Mouse (Mus musculus) CH12.LX (cell line): ENCODE measurements at regions not wholly inside any gene's neighbourhood (a gene's known extent, or its start where the extent isn't known, plus 50 kb on each side); places are given as distances from the start of the nearest gene placed in this dataset.

Experiments
- DNase-seq: peaks from one replicate; pipeline ENCODE4 v3.0.0-alpha.2; 2013; ENCODE audit errors: extremely low read depth
- H3K27ac ChIP-seq: 2 replicates; pipeline ENCODE4 v1.5.1; 2012; ENCODE audit warnings: low read depth, mild to moderate bottlenecking, control low read depth, moderate library complexity; ENCODE audit not compliant: insufficient read depth
- H3K27me3 ChIP-seq: replicated peaks from 2 replicates; pipeline ENCODE3; 2012; ENCODE audit warnings: inconsistent platforms
- H3K36me3 ChIP-seq, 2 experiments: replicated peaks in 1 of 2; 2 replicates each; pipeline versions ENCODE3 to v1.6.1; 2012; ENCODE audit warnings: inconsistent platforms in 1 of 2, low read length in 1 of 2, mild to moderate bottlenecking in 1 of 2, mixed read lengths in 1 of 2, moderate library complexity in 1 of 2; ENCODE audit not compliant: control insufficient read depth in 1 of 2, insufficient read depth in 1 of 2
- H3K4me1 ChIP-seq, 2 experiments: 2 replicates each; pipeline ENCODE4 v1.6.1; 2012; ENCODE audit warnings: inconsistent platforms in 1 of 2, moderate library complexity in 1 of 2; ENCODE audit not compliant: insufficient read depth in 2 of 2, control insufficient read depth in 1 of 2
- H3K4me2 ChIP-seq: 2 replicates; pipeline ENCODE4 v1.6.1; 2012; ENCODE audit warnings: low read depth, mild to moderate bottlenecking, control low read depth; ENCODE audit not compliant: poor library complexity, insufficient read depth, severe bottlenecking
- H3K4me3 ChIP-seq, 3 experiments: fragments of 150-350 bp in 1 of 3; sonication (generic) in 1 of 3; replicated peaks in 1 of 3; 2 replicates each; pipeline versions ENCODE3 to v1.5.1; 2011 to 2012; ENCODE audit warnings: low read depth in 2 of 3, low read length in 2 of 3, mild to moderate bottlenecking in 2 of 3, moderate library complexity in 2 of 3, control low read depth in 1 of 3, improper control_type of control experiment in 1 of 3, inconsistent platforms in 1 of 3, mixed read lengths in 1 of 3; ENCODE audit not compliant: poor library complexity in 1 of 3
- H3K79me2 ChIP-seq: replicated peaks from 2 replicates; pipeline ENCODE4 v1.6.1; 2012; ENCODE audit warnings: mild to moderate bottlenecking, moderate library complexity; ENCODE audit not compliant: control insufficient read depth, poor library complexity, insufficient read depth, severe bottlenecking; ENCODE audit errors: extremely low read depth
- H3K9ac ChIP-seq: 2 replicates; pipeline ENCODE4 v1.6.1; 2012; ENCODE audit warnings: low read depth, mild to moderate bottlenecking, control low read depth, moderate library complexity; ENCODE audit not compliant: insufficient read depth
- H3K9me3 ChIP-seq: replicated peaks from 2 replicates; pipeline ENCODE3; 2012; ENCODE audit warnings: low read length, inconsistent platforms, mixed read lengths
- BHLHE40 ChIP-seq: IDR thresholded peaks from 2 replicates; pipeline ENCODE4 v1.6.1; 2011; ENCODE audit warnings: mild to moderate bottlenecking, low read depth, low read length, improper control_type of control experiment
- CTCF ChIP-seq, 2 experiments: IDR thresholded peaks in 1 of 2; conservative IDR thresholded peaks in 1 of 2; 2 replicates each; pipeline ENCODE4 v1.5.1; 2011 to 2012; ENCODE audit warnings: low read depth in 2 of 2, low read length in 2 of 2, improper control_type of control experiment in 1 of 2, inconsistent platforms in 1 of 2, mild to moderate bottlenecking in 1 of 2, moderate library complexity in 1 of 2
- EP300 ChIP-seq: IDR thresholded peaks from 2 replicates; pipeline ENCODE4 v1.6.1; 2011; ENCODE audit warnings: low read length, improper control_type of control experiment
- GABPA ChIP-seq: IDR thresholded peaks from 2 replicates; pipeline ENCODE4 v1.6.1; 2012; ENCODE audit warnings: low read depth, low read length, improper control_type of control experiment, inconsistent platforms; ENCODE audit not compliant: insufficient replicate concordance
- HCFC1 ChIP-seq: IDR thresholded peaks from 2 replicates; pipeline ENCODE4 v1.6.1; 2012; ENCODE audit warnings: low read depth, mild to moderate bottlenecking, inconsistent platforms, low read length, improper control_type of control experiment
- IRF4 ChIP-seq: IDR thresholded peaks from 2 replicates; pipeline ENCODE4 v1.6.1; 2014; ENCODE audit warnings: low read depth, mild to moderate bottlenecking, inconsistent platforms, low read length, improper control_type of control experiment
- JUN ChIP-seq: IDR thresholded peaks from 2 replicates; pipeline ENCODE4 v1.6.1; 2011; ENCODE audit warnings: low read depth, mild to moderate bottlenecking, low read length, improper control_type of control experiment, moderate library complexity; ENCODE audit not compliant: insufficient read depth
- JUND ChIP-seq: conservative IDR thresholded peaks from 2 replicates; pipeline ENCODE4 v1.6.1; 2011; ENCODE audit warnings: low read depth, low read length, improper control_type of control experiment
- KAT2A ChIP-seq: IDR thresholded peaks from 2 replicates; pipeline ENCODE4 v1.6.1; 2012; ENCODE audit warnings: low read length, improper control_type of control experiment, inconsistent platforms; ENCODE audit not compliant: insufficient replicate concordance
- MAX ChIP-seq: IDR thresholded peaks from 2 replicates; pipeline ENCODE4 v1.6.1; 2011; ENCODE audit warnings: low read length, improper control_type of control experiment
- MAZ ChIP-seq: IDR thresholded peaks from 2 replicates; pipeline ENCODE4 v1.6.1; 2012; ENCODE audit warnings: low read depth, mild to moderate bottlenecking, inconsistent platforms, low read length, improper control_type of control experiment, moderate library complexity
- MEF2A ChIP-seq: IDR thresholded peaks from 2 replicates; pipeline ENCODE4 v1.6.1; 2014; ENCODE audit warnings: low read depth, mild to moderate bottlenecking, inconsistent platforms, low read length, improper control_type of control experiment, borderline replicate concordance
- MXI1 ChIP-seq: IDR thresholded peaks from 2 replicates; pipeline ENCODE4 v1.6.1; 2011; ENCODE audit warnings: mild to moderate bottlenecking, low read depth, low read length, improper control_type of control experiment
- MYC ChIP-seq: IDR thresholded peaks from 2 replicates; pipeline ENCODE4 v1.6.1; 2011; ENCODE audit warnings: low read depth, mild to moderate bottlenecking, improper control_type of control experiment, low read length
- NELFE ChIP-seq: IDR thresholded peaks from 2 replicates; pipeline ENCODE4 v1.6.1; 2011; ENCODE audit warnings: low read depth, low read length, improper control_type of control experiment
- NRF1 ChIP-seq: IDR thresholded peaks from 2 replicates; pipeline ENCODE4 v1.6.1; 2014; ENCODE audit warnings: low read depth, mild to moderate bottlenecking, inconsistent platforms, low read length, improper control_type of control experiment, moderate library complexity
- PAX5 ChIP-seq: IDR thresholded peaks from 2 replicates; pipeline ENCODE4 v1.6.1; 2012; ENCODE audit warnings: low read length, inconsistent platforms, mixed read lengths
- POLR2A ChIP-seq: IDR thresholded peaks from 2 replicates; pipeline ENCODE4 v1.6.1; 2011; ENCODE audit warnings: low read depth, mild to moderate bottlenecking, improper control_type of control experiment, low read length
- RAD21 ChIP-seq: IDR thresholded peaks from 2 replicates; pipeline ENCODE4 v1.6.1; 2011; ENCODE audit warnings: low read depth, mild to moderate bottlenecking, low read length, improper control_type of control experiment, moderate library complexity
- SMC3 ChIP-seq: IDR thresholded peaks from 2 replicates; pipeline ENCODE4 v1.6.1; 2011; ENCODE audit warnings: low read depth, low read length, improper control_type of control experiment
- ZMIZ1 ChIP-seq: IDR thresholded peaks from 2 replicates; pipeline ENCODE4 v1.6.1; 2012; ENCODE audit warnings: low read depth, mild to moderate bottlenecking, inconsistent platforms, low read length, improper control_type of control experiment
- ZNF384 ChIP-seq: IDR thresholded peaks from 2 replicates; pipeline ENCODE4 v1.6.1; 2012; ENCODE audit warnings: low read depth, low read length, improper control_type of control experiment, inconsistent platforms
- dilution Hi-C: fragments of 300-500 bp; cut with MboI; formaldehyde crosslinking; loops from 2 replicates; pipeline ENCODE4 v1.14.3; 2020; ENCODE audit warnings: low sequenced_read_pairs; ENCODE audit not compliant: extremely low pct_unique_long_range_greater_than_20kb, extremely low pct_ligation_motif_present
- in situ Hi-C: fragments of 300-500 bp; cut with MboI; formaldehyde crosslinking; loops from 3 replicates; pipeline ENCODE4 v1.14.3; 2019; ENCODE audit warnings: low sequenced_read_pairs, low pct_ligation_motif_present, low pct_unique_long_range_greater_than_20kb, mixed read lengths

DNA sequence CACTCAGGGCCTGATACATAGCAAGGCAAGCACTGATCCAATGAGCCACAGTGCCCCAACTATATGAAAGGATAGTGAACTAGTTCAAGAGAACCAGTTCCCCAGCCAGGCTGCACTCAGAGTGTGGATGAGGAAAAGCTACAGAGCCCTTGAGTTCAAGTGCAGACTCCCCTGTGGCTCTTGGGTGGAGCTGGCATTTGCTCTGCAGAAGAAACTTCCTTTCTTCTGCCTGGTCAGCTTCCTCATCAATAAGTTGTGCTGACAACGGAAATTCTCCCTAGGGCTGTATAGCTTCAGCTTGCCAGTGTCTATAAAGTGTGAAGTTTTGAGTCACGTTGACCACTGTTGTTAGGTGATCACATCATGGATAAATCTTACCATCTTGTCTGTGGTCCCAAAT is 101.6 kb upstream of the Clint1 start:
- in situ Hi-C loops = no loop called here
- Histone ChIP-seq H3K27ac (no peak overlapping the region), H3K79me2 (no peaks in the 10 kb centered on the region), H3K4me3 (no peak overlapping the region), H3K9ac (no peak overlapping the region), H3K9me3 (no peaks in the 10 kb centered on the region), H3K36me3 (no peaks in the 10 kb centered on the region), H3K4me1 (peaks cover 3 to 22% of the 10 kb centered on the region in 2 experiments; a peak in 3 of 4 replicates), H3K4me2 (no peak overlapping the region)
- no peak for DNase-seq
- dilution Hi-C loops = no loop called here
- TF ChIP-seq BHLHE40 (no peak), CTCF (conservative IDR thresholded peaks at IDR 0.05 in 1 of 2, IDR thresholded peaks at IDR 0.05 in 1 of 2; ENCODE audit: low read depth in 2 of 2, low read length in 2 of 2) (no peak), MXI1 (no peak), PAX5 (no peak), IRF4 (no peak), POLR2A (no peak), ZNF384 (no peak), MAX (no peak), JUND (no peak), EP300 (no peak), GABPA (no peak), ZMIZ1 (no peak), MAZ (no peak), SMC3 (no peak), NRF1 (no peak), HCFC1 (no peak)
- TF ChIP-seq, all 38 proteins: peak for 0
- H3K27me3 ChIP-seq = no peaks in the 10 kb centered on the region

GRCm38 (mm10) chr11:45752237-45752636 is 99.6 kb upstream of the Clint1 start:
- in situ Hi-C loops = no loop called here
- Histone ChIP-seq H3K79me2 (no peaks in the 10 kb centered on the region), H3K9me3 (no peaks in the 10 kb centered on the region), H3K4me3 (no peak overlapping the region), H3K4me1 (peaks cover 3 to 22% of the 10 kb centered on the region in 2 experiments; a peak in 3 of 4 replicates), H3K9ac (no peak overlapping the region), H3K27me3 (no peaks in the 10 kb centered on the region), H3K27ac (no peak overlapping the region), H3K4me2 (peak overlapping the region; percentile 47; the same call in 1 of the 2 replicates), H3K36me3 (no peaks in the 10 kb centered on the region)
- TF ChIP-seq RAD21 = peak; percentile 81
- TF ChIP-seq HCFC1 = no peak; the same call in 1 of the 2 replicates
- TF ChIP-seq MYC = 0 out of 2 replicates have a peak, but pooled peaks have one; percentile 64
- peak; percentile 55 for TF ChIP-seq IRF4
- TF ChIP-seq CTCF (conservative IDR thresholded peaks at IDR 0.05 in 1 of 2, IDR thresholded peaks at IDR 0.05 in 1 of 2; ENCODE audit: low read depth in 2 of 2, low read length in 2 of 2) = peak; percentile 64 to 92
- TF ChIP-seq SMC3 = peak; percentile 92
- 0 out of 2 replicates have a peak, but pooled peaks have one; percentile 15 for TF ChIP-seq MEF2A
- 0 out of 2 replicates have a peak, but pooled peaks have one; percentile 27 for TF ChIP-seq MAX
- TF ChIP-seq KAT2A = no peak
- 0 out of 2 replicates have a peak, but pooled peaks have one; percentile 16 for TF ChIP-seq NRF1
- TF ChIP-seq NELFE = peak; percentile 52; the same call in 1 of the 2 replicates
- TF ChIP-seq MXI1 = no peak; the same call in 1 of the 2 replicates
- peak; percentile 16; the same call in 1 of the 2 replicates for TF ChIP-seq JUN
- dilution Hi-C loops = no loop called here
- peak; percentile 89 for DNase-seq
